Mouse (Mus musculus): ENCODE results near the gene Slc22a26.
"Not testable (repeated sequence)": the region's sequence is repeated elsewhere in the genome, so short reads cannot be mapped to it uniquely, and the experiment has no call there.

The Slc22a26 gene

GRCm38 (mm10) chr19:7802571-7802970 lies at the start of gene Slc22a26:
Slc22a26 (minus strand) TSS chr19:7802667.
- no peak for DNase-seq

GRCm38 (mm10) chr19:7829851-7830250 lies 27.4 kb upstream of the Slc22a26 start:
- no peak for DNase-seq

DNA sequence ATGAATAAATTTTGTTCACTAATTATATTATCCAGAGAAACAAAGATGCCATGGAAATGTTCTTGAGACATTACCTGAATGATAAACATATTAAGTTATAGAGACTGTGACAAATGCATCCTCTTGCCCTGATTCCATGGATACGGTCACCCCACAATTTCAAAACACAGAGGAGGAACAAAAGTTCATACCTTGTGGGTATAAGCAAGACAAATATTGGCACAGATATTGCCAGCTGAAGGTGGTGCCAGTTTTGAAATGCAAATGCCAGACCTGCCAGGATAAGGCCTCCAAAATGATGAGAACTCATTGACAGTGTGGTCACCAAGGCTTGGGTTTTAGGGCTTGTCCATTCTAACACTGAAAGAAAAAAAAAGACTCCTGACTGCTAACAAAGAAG lies 11.9 kb downstream of the Slc22a26 start:
- DNase-seq: no peak

DNA sequence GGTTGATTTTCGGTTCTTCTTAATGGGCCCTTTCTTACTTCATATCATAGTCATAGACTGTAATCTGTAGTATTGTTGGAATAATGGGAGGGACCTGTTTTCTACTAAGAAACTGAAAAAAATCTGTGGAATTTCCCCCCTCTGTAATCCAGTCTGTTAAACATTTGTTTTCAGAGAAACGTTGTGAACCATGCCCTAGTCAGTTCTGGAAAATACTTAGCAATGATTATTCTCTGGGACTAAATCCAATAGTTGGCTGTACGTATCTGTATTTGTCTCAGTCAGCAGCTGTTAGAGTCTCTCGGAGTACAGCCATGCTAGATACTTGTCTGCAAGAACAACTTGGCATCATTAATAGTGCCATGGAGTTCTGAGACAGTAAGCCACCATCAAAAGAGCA lies 27.2 kb downstream of the Slc22a26 start:
- peak; percentile 23 for DNase-seq

- DNase-seq: no peak
Measured at GRCm38 (mm10) chr19:7766124-7766523, 36.3 kb downstream of the Slc22a26 start.

- no peak for DNase-seq
Measured at GRCm38 (mm10) chr19:7765599-7765998, 36.9 kb downstream of the Slc22a26 start.

DNA sequence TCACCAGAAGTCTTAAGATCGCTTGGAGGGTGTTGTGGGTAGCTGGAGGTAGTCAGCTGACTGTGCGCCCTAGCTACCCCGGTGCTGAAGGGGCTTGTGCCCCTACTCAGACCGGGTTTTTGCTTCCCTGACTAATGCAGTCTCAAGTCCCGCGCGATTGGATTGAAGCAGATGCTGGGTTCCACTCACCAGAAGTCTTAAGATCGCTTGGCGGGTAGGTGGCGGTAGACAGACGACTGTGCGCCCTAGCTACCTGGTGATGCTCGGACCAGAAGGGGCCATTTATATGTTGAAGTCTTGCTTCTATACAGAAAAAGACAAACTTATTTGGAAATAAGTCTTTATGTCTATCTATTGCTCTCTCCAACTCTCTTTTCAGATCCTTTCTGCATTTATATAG lies 49.1 kb downstream of the Slc22a26 start:
- DNase-seq: not testable (repeated sequence)
